Mouse (Mus musculus) subcutaneous adipose tissue, adult 2 months (tissue): ENCODE data around the gene Icam2. TPM values are rescaled to one million over a fixed set of nuclear protein-coding genes. Genes with fewer than 3 reads are reported as not detected.

Source experiments
- polyA plus RNA-seq: library from polyadenylated mRNA; depleted of rRNA; stranded (reverse); fragments of >200 nt; gene quantifications from 2 replicates; pipeline ENCODE4 v1.2.3, GENCODE M21; 2012; ENCODE audit warnings: low replicate concordance; rRNA removed

The Icam2 gene
- polyA plus RNA-seq: 56.3 and 89.3 TPM in 2 replicates

DNA sequence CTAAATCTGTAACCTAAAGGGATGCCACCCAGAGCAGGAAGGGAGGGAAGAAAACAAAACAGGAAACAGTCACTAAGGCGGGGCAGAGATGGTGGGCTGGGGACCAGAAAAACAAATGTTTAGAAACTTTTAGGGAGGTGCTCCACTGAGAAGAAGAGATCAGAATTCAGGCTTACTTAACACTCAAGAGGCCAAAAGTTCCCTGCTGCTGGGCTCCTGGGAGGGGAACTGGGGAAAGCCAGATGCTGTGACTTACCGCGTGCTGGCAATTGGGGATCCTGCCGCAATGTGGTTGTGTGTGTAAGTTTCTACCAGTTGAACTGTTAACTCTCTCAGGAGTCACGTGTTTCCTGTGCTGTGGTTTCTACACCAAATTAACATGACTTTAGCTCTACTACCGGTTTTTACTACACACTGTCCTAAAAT, at the start of gene Icam2:
TSS of gene Icam2 (minus strand) at position 285 of the 426 bp plus-strand sequence.

DNA sequence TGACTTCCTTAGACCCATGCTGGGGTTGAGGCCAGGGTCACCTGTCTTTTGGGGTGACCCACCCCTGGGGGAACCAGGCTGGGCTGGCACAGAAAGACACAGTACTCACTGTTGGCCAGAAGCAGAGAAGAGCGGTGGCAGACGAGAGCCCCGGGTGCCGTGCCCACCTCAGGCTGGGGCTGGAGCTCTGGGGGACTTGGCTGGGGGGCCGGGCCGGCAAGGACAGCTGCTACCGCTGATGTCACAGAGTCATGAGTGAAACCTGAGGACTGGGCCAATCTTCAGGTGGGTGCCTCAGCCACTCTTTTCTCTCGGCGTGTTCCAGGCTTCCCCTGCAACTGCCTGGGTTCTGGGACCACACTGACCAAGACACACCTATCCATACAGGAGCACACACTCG, 22.5 kb downstream of the Icam2 start, which contains the start of gene Prr29:
TSS of gene Prr29 (plus strand) at position 107 of the 400 bp plus-strand sequence.

DNA sequence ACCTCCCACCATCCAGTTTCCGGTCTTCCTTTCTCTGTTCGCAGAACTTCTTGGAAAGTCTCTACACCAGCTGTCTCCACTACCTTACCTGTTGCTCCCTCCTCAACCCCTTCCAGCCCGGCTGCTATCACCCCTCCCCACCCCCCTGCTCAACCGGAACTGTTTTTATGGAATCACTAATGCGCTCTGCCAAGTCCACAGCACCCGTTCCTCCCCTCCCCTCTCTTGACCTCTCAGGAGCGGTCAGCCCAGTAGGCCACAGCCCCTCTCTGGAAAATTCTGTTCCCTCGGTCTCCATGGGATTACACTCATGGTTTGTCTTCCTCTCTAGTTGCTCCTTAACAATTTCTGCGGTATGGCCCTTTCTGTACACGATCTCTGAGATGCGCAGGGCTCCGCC, 34.7 kb downstream of the Icam2 start, which contains the start of gene Scn4a:
TSS of gene Scn4a (minus strand) at position 101 of the 400 bp plus-strand sequence.

Other genes starting within 250 kb of the Icam2 start
- gene Gm10840, start 227.2 kb downstream of the Icam2 start, polyA plus RNA-seq: not detected in 2 replicates
- 33.1 and 61.0 TPM in 2 replicates for gene Limd2, start 227.2 kb downstream of the Icam2 start, polyA plus RNA-seq
- gene Strada, start 185.9 kb downstream of the Icam2 start, polyA plus RNA-seq: 30.3 and 44.5 TPM in 2 replicates
- 16.5 and 20.1 TPM in 2 replicates for gene Ccdc47, start 171.7 kb downstream of the Icam2 start, polyA plus RNA-seq
- gene Ddx42, start 171.1 kb downstream of the Icam2 start, polyA plus RNA-seq: 11.1 and 17.4 TPM in 2 replicates
- gene Ftsj3, start 132.0 kb downstream of the Icam2 start, polyA plus RNA-seq: 18.4 and 42.8 TPM in 2 replicates
- gene Psmc5, start 131.9 kb downstream of the Icam2 start, polyA plus RNA-seq: 59.4 and 62.2 TPM in 2 replicates
- gene Smarcd2, start 115.1 kb downstream of the Icam2 start, polyA plus RNA-seq: 130 and 218 TPM in 2 replicates
- gene Tcam1, start 111.4 kb downstream of the Icam2 start, polyA plus RNA-seq: 0.23 and 0.58 TPM in 2 replicates
- gene Gh, start 86.2 kb downstream of the Icam2 start, polyA plus RNA-seq: not detected in 2 replicates
- 3.7 and 4.7 TPM in 2 replicates for gene Cd79b, start 73.3 kb downstream of the Icam2 start, polyA plus RNA-seq
- 0.06 and 0.26 TPM in 2 replicates for gene Scn4a, start 34.8 kb downstream of the Icam2 start, polyA plus RNA-seq
- gene Prr29, start 22.6 kb downstream of the Icam2 start, polyA plus RNA-seq: 0.19 and 0.53 TPM in 2 replicates
- 9.0 and 26.4 TPM in 2 replicates for gene Ern1, start 99.8 kb upstream of the Icam2 start, polyA plus RNA-seq
- gene Tex2, start 225.3 kb upstream of the Icam2 start, polyA plus RNA-seq: 29.5 and 31.1 TPM in 2 replicates